Mouse (Mus musculus) testis, adult 2 months (tissue): ENCODE data around the gene Nedd9. TPM values are rescaled to one million over a fixed set of nuclear protein-coding genes. Genes with fewer than 3 reads are reported as not detected.
"Not testable (repeated sequence)": the region's sequence is repeated elsewhere in the genome, so short reads cannot be mapped to it uniquely, and the experiment has no call there.

Source experiments
- H3K27ac ChIP-seq: fragments of 200-500 bp; 2 replicates; pipeline ENCODE4 v1.5.1; 2012; ENCODE audit warnings: low read depth, low read length; ENCODE audit not compliant: control insufficient read depth, insufficient read depth
- H3K27me3 ChIP-seq: fragments of 200-500 bp; 2 replicates; pipeline ENCODE4 v1.6.1; 2012; ENCODE audit warnings: mild to moderate bottlenecking, low read length, moderate library complexity; ENCODE audit not compliant: control insufficient read depth, insufficient read depth
- H3K36me3 ChIP-seq: fragments of 200-500 bp; 2 replicates; pipeline ENCODE4 v1.6.1; 2012; ENCODE audit warnings: mild to moderate bottlenecking, low read length; ENCODE audit not compliant: control insufficient read depth, insufficient read depth
- H3K4me1 ChIP-seq: fragments of 200-500 bp; 2 replicates; pipeline ENCODE4 v1.6.1; 2012; ENCODE audit warnings: low read length; ENCODE audit not compliant: control insufficient read depth, insufficient read depth
- H3K4me3 ChIP-seq: fragments of 200-500 bp; 2 replicates; pipeline ENCODE4 v1.5.1; 2012; ENCODE audit warnings: low read depth, mild to moderate bottlenecking, low read length, moderate library complexity, mixed read lengths; ENCODE audit not compliant: control insufficient read depth
- CTCF ChIP-seq: fragments of 200-500 bp; IDR thresholded peaks from 2 replicates; pipeline ENCODE4 v1.5.1; 2012; ENCODE audit warnings: low read depth, mild to moderate bottlenecking, inconsistent platforms, low read length, moderate library complexity; ENCODE audit not compliant: control insufficient read depth, insufficient read depth, insufficient replicate concordance
- POLR2A ChIP-seq: fragments of 200-500 bp; IDR thresholded peaks from 2 replicates; pipeline ENCODE4 v1.6.1; 2012; ENCODE audit warnings: low read depth, mild to moderate bottlenecking, inconsistent platforms, low read length, moderate library complexity; ENCODE audit not compliant: control insufficient read depth
- polyA plus RNA-seq: library from polyadenylated mRNA; depleted of rRNA; stranded (reverse); fragments of >200 nt; gene quantifications from 2 replicates; pipeline ENCODE4 v1.2.3, GENCODE M21; 2012

Nedd9 gene
- polyA plus RNA-seq, 1 experiment = 3.0 TPM

DNA sequence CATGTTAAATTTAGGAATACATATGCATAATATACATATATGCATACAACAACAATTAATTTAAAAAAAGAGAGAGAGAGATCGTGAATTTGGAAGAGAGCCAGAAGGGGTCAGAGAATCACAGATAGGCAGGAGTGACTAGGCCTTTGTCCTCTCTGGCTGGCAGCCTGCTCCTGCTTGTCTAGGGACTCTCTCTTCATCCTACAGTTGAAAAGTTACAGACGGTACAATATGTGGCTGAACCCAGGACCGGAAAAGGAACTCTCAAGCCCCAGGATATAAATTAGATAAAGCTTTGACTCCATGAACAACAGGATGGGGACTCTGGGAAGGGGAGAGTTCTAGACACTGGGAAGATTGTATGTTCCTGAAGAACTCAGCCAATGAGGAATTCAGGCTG, 200.9 kb downstream of the Nedd9 start:
- Histone ChIP-seq H3K4me1 (0 out of 2 replicates have a peak, but pooled peaks cover 2% of the 10 kb centered on the region), H3K4me3 (no peak overlapping the region), H3K27ac (no peak overlapping the region), H3K27me3 (no peaks in the 10 kb centered on the region), H3K36me3 (no peaks in the 10 kb centered on the region)
- TF ChIP-seq CTCF = no peak
- no peak for TF ChIP-seq POLR2A

DNA sequence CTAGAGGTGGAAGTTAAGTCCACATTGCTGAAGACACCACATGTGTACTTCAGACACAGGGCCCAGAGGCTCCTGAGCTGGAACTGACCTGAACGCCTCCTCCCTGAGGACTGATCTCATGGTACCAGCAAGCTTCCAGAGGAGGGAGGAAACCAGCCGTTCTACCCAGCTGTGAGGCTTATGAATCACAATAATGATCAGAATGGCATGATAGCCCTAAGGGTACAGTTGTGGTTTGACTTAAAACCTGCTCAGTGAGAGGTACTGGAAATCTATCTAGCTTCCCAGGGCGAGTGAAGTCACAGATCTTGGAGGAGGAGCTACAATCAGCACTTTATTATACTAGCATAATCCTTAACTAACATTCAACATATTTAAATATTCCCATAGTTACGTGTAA, 201.7 kb downstream of the Nedd9 start:
- Histone ChIP-seq H3K4me1 (0 out of 2 replicates have a peak, but pooled peaks cover 2% of the 10 kb centered on the region), H3K27ac (no peak overlapping the region), H3K36me3 (no peaks in the 10 kb centered on the region), H3K4me3 (no peak overlapping the region), H3K27me3 (no peaks in the 10 kb centered on the region)
- TF ChIP-seq CTCF (no peak), POLR2A (no peak)

DNA sequence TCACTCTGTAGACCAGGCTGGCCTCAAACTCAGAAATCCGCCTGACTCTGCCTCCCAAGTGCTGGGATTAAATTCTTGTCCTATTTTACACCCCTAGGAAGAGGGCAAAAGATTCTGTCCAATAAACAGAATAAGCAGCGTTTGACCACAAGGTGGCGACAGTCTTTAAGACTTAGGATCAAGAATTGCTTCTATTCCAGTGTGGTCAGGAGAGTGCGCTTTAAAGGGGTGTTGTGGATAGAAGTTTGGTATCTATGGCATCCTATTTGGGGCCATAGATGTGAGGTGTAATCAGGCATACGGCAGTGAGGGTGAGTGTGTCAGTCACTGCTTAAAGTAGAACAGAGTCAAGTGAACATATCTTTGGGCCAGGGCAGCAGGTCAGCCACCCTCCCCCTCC, 203.9 kb downstream of the Nedd9 start:
- Histone ChIP-seq H3K27ac (no peak overlapping the region), H3K27me3 (no peaks in the 10 kb centered on the region), H3K4me1 (0 out of 2 replicates have a peak, but pooled peaks cover 2% of the 10 kb centered on the region), H3K4me3 (peak overlapping the region; percentile 57), H3K36me3 (no peaks in the 10 kb centered on the region)
- no peak for TF ChIP-seq CTCF
- TF ChIP-seq POLR2A = no peak

DNA sequence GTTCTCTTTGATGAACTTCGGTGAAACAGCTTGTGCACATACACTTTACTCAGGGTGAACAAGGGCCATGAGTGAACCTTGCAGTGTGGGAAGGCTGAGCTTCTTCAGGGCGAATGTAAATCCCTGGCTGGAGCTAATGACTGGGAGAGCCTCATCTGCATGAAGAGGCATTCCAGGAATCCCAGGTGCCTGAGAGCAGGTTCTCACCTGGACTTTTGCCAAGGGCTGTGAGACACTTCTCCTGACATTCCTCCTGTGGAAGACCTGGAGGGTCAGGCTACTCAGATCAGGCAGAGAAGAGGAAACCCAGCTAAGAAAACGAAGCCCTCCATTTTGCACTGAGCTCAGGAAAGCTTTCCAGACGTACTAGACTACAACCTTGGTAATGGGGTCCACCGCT, 206.5 kb downstream of the Nedd9 start:
- Histone ChIP-seq H3K36me3 (no peaks in the 10 kb centered on the region), H3K4me3 (no peak overlapping the region), H3K27ac (no peak overlapping the region), H3K27me3 (no peaks in the 10 kb centered on the region), H3K4me1 (0 out of 2 replicates have a peak, but pooled peaks cover 2% of the 10 kb centered on the region)
- TF ChIP-seq CTCF (no peak), POLR2A (no peak)

DNA sequence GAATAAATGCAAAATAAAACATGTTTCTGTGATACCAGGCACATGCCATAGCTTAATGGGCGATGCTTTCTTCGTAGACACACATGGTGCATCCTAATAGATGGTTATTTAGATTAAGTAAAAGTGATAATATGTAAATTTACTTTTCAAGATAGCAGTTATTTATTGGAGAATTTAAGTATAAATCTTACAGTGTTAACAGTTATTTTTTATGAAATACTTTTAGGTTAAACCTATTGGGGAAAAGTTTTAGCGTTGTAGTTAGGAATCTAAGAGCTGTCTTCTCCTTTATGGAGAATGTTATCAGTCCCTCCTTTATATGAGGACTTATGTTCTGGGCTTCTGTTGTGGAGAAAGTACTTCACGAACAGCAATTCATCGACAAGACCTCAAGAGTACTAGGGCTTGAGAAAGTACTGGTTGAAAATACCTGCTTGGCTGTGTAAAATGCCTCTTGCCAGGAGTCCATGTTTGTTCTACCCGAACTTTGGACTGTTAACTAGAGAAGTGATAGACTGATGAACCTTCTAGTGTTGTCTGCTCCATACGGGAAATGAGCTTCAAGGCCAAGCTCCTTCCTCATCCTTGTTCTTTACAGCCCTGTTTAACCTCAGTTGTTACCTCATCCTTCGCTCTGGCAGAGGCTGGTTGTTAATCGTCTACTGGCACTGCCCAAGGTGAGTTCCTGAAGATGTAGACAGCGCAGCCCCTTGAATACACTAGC, 213.1 kb downstream of the Nedd9 start, which contains the start of gene Gm17364:
Gene Gm17364 (minus strand): TSS at position 51 of the 724 bp plus-strand sequence.
- no peak within 1 kb of the TSS for H3K27ac ChIP-seq
- TF ChIP-seq CTCF (no peak), POLR2A (no peak)
- no peaks in the 10 kb centered on the region for H3K4me1 ChIP-seq
- no peak within 1 kb of the TSS for H3K4me3 ChIP-seq
- H3K27me3 ChIP-seq = no peaks in the 10 kb centered on the region
- no peaks in the 10 kb centered on the region for H3K36me3 ChIP-seq

DNA sequence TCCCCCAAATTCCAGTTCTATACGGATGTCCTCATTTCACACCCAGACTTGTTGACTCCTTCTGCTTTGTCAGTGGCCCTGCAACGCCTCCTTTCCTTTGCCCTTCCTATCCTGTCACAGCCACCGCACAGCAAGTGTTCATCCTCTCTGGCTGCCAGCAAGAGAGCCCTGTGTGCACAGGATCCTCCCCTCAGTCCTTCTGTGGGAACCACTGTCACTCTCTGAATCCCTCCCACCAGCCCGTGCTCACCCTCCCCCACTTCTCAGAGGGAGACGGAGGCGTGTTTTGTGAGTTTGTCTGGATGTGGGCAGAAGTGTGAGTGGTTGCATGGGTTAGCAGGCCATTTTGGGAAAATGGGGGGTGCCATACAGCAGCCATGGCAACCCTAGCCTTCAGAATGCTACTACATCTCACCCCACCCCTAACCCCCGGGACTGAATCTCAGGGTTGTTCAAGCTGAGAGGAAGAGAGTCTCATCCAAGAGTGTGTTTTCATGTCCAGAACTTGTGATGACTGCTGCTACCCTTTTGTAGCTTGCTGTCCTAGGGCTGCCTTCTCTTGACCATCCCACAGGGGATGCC, 219.2 kb downstream of the Nedd9 start:
- Histone ChIP-seq H3K4me3 (no peak overlapping the region), H3K4me1 (no peaks in the 10 kb centered on the region), H3K27me3 (no peaks in the 10 kb centered on the region), H3K27ac (no peak overlapping the region), H3K36me3 (no peaks in the 10 kb centered on the region)
- no peak for TF ChIP-seq CTCF
- no peak for TF ChIP-seq POLR2A

DNA sequence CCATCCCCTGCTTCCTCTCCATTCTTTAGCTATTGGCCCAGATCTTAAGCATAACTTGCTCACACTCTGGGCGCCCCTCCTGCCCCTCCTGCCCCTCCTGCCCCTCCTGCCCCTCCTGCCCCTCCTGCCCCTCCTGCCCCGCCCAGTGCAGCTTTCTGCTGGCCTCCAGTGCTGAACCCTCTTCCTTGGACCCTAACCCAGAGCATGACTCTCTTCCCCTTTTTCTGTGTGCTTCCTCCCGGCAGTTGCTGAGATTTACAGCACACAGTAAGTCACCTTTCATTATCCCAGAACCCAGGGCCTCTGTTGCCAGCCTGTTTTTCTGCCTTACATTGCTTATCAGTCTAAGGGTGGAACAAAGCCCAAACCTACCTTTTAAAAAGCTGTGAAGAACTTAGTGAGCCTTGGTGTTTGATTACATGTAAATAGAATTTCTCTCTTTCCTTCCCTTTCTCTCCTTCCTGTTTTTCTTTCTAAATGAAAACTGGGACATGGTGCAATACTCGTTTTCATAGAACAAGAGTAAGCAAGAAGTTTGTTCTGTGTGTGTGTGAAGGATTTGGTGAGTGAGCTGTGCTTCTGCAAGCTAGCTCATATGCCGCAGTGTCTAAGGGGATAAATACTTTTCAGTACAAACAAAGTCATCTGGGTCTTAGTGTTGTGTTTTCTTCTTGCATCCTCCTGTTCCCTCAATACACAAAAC, 223.7 kb downstream of the Nedd9 start:
- H3K27me3 ChIP-seq = no peaks in the 10 kb centered on the region
- TF ChIP-seq CTCF = no peak
- TF ChIP-seq POLR2A = no peak
- H3K36me3 ChIP-seq = no peaks in the 10 kb centered on the region
- H3K4me1 ChIP-seq = no peaks in the 10 kb centered on the region
- H3K27ac ChIP-seq = no peak overlapping the region
- H3K4me3 ChIP-seq = no peak overlapping the region

DNA sequence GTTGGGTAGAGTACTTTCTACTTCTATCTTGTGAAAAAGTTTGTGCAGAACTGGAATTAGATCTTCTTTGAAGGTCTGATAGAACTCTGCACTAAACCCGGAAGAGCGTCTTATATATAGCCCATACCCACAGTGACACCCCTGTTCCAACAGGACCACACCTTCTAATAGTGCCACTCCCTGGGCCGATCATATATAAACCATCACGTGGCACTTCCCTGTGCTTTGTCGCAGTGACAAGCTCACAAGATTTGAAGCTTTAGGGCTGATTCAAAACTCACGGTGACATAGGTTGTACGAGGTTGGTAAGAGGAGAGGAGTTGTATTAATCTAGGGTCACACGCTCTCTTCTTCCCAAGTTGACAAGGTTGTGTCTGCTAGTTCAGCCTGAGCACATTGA, 225.5 kb downstream of the Nedd9 start:
- H3K27ac ChIP-seq, H3K4me3 ChIP-seq, H3K27me3 ChIP-seq, H3K36me3 ChIP-seq, H3K4me1 ChIP-seq: not testable (repeated sequence)
